Mouse (Mus musculus): ENCODE results near the gene Lnpk. TPM values are rescaled to one million over a fixed set of nuclear protein-coding genes. Genes with fewer than 3 reads are reported as not detected.
A peak's percentile ranks its signal among the peaks of the same experiment; 100 is the strongest.

Lnpk gene
- 26.5 and 35.1 TPM in 2 replicates for polyA plus RNA-seq (2016; fragmentation: Nextera tagmentation; extraction: Ambion mirVana)

- Histone ChIP-seq H3K36me3 (no peaks in the 10 kb centered on the region), H3K4me3 (peak within 1 kb of the TSS; percentile 98), H3K4me1 (peaks cover 17% of the 10 kb centered on the region), H3K27ac (peak within 1 kb of the TSS; percentile 94), H3K9me3 (replicated peaks) (no peaks in the 10 kb centered on the region), H3K27me3 (ENCODE audit: low read depth, poor library complexity, severe bottlenecking) (no peaks in the 10 kb centered on the region)
- peak; percentile 96 for DNase-seq (ENCODE audit: low spot score)
- WGBS = under 1% methylated on average over 34 of the region's 34 CpGs
These were observed at the start of gene Lnpk for GRCm38 (mm10) chr2:74578843-74579489. Lnpk (minus strand) TSS chr2:74579435.

GRCm38 (mm10) chr2:74620368-74620767 is 41.1 kb upstream of the Lnpk start:
- no peaks in the 10 kb centered on the region for H3K36me3 ChIP-seq
- no peak for DNase-seq (ENCODE audit: low spot score)
- H3K4me1 ChIP-seq = peaks cover 33% of the 10 kb centered on the region
- H3K27me3 ChIP-seq (ENCODE audit: low read depth, poor library complexity, severe bottlenecking) = peaks cover 33% of the 10 kb centered on the region
- H3K27ac ChIP-seq = peak overlapping the region; percentile 46; the same call in 1 of the 2 replicates
- WGBS = 77% methylated on average over 10 of the region's 10 CpGs
- H3K4me3 ChIP-seq = no peak overlapping the region
- no peaks in the 10 kb centered on the region for H3K9me3 ChIP-seq (replicated peaks)

GRCm38 (mm10) chr2:74619676-74620246 is 40.5 kb upstream of the Lnpk start:
- WGBS = 76% methylated on average over 3 of the region's 3 CpGs
- no peak for DNase-seq (ENCODE audit: low spot score)
- H3K36me3 ChIP-seq = no peaks in the 10 kb centered on the region
- peaks cover 33% of the 10 kb centered on the region for H3K4me1 ChIP-seq
- no peak overlapping the region for H3K27ac ChIP-seq
- no peaks in the 10 kb centered on the region for H3K9me3 ChIP-seq (replicated peaks)
- H3K27me3 ChIP-seq (ENCODE audit: low read depth, poor library complexity, severe bottlenecking) = peaks cover 31% of the 10 kb centered on the region
- H3K4me3 ChIP-seq = no peak overlapping the region

- no peaks in the 10 kb centered on the region for H3K36me3 ChIP-seq
- no peak for DNase-seq (ENCODE audit: low spot score)
- WGBS = 55% methylated on average over 9 of the region's 9 CpGs
These were observed 38.5 kb upstream of the Lnpk start for GRCm38 (mm10) chr2:74617706-74618105.

GRCm38 (mm10) chr2:74611406-74611805 is 32.2 kb upstream of the Lnpk start:
- H3K27me3 ChIP-seq (ENCODE audit: low read depth, poor library complexity, severe bottlenecking) = peaks cover 6% of the 10 kb centered on the region
- H3K9me3 ChIP-seq (replicated peaks) = no peaks in the 10 kb centered on the region
- no peak for DNase-seq (ENCODE audit: low spot score)
- no peaks in the 10 kb centered on the region for H3K36me3 ChIP-seq
- H3K27ac ChIP-seq = no peak overlapping the region
- 94% methylated on average over 4 of the region's 4 CpGs for WGBS
- H3K4me3 ChIP-seq = no peak overlapping the region
- no peaks in the 10 kb centered on the region for H3K4me1 ChIP-seq

More at GRCm38 (mm10) chr2:74617706-74618105, 38.5 kb upstream of the Lnpk start:
- no peak overlapping the region for H3K4me3 ChIP-seq
- no peak overlapping the region for H3K27ac ChIP-seq
- H3K27me3 ChIP-seq (ENCODE audit: low read depth, poor library complexity, severe bottlenecking) = peaks cover 24% of the 10 kb centered on the region
- H3K9me3 ChIP-seq (replicated peaks) = no peaks in the 10 kb centered on the region
- peaks cover 33% of the 10 kb centered on the region for H3K4me1 ChIP-seq

- H3K4me1 ChIP-seq = no peaks in the 10 kb centered on the region
- H3K27me3 ChIP-seq (ENCODE audit: low read depth, poor library complexity, severe bottlenecking) = no peaks in the 10 kb centered on the region
- DNase-seq (ENCODE audit: low spot score) = no peak
- no peaks in the 10 kb centered on the region for H3K9me3 ChIP-seq (replicated peaks)
- H3K4me3 ChIP-seq = no peak overlapping the region
- no peak overlapping the region for H3K27ac ChIP-seq
- H3K36me3 ChIP-seq = no peaks in the 10 kb centered on the region
These were observed 30.1 kb upstream of the Lnpk start for GRCm38 (mm10) chr2:74609350-74609749.

GRCm38 (mm10) chr2:74606087-74606760 is 27.0 kb upstream of the Lnpk start:
- Histone ChIP-seq H3K36me3 (no peaks in the 10 kb centered on the region), H3K4me3 (no peak overlapping the region), H3K27ac (no peak overlapping the region), H3K9me3 (replicated peaks) (no peaks in the 10 kb centered on the region), H3K27me3 (ENCODE audit: low read depth, poor library complexity, severe bottlenecking) (no peaks in the 10 kb centered on the region), H3K4me1 (peaks cover 10% of the 10 kb centered on the region; the same call in 1 of the 2 replicates)
- 83% methylated on average over 5 of the region's 5 CpGs for WGBS
- DNase-seq (ENCODE audit: low spot score) = no peak

- Histone ChIP-seq H3K9me3 (replicated peaks) (no peaks in the 10 kb centered on the region), H3K4me3 (no peak overlapping the region), H3K27me3 (ENCODE audit: low read depth, poor library complexity, severe bottlenecking) (0 out of 2 replicates have a peak, but pooled peaks cover 6% of the 10 kb centered on the region), H3K4me1 (peaks cover 10% of the 10 kb centered on the region; the same call in 1 of the 2 replicates), H3K36me3 (no peaks in the 10 kb centered on the region), H3K27ac (no peak overlapping the region)
- DNase-seq (ENCODE audit: low spot score) = no peak
- WGBS = 48% methylated on average over 3 of the region's 3 CpGs
These were observed 24.8 kb upstream of the Lnpk start for GRCm38 (mm10) chr2:74604011-74604410.

GRCm38 (mm10) chr2:74602483-74602882 is 23.2 kb upstream of the Lnpk start:
- Histone ChIP-seq H3K27ac (no peak overlapping the region), H3K4me3 (no peak overlapping the region), H3K4me1 (peaks cover 10% of the 10 kb centered on the region; the same call in 1 of the 2 replicates), H3K27me3 (ENCODE audit: low read depth, poor library complexity, severe bottlenecking) (0 out of 2 replicates have a peak, but pooled peaks cover 6% of the 10 kb centered on the region), H3K9me3 (replicated peaks) (no peaks in the 10 kb centered on the region), H3K36me3 (no peaks in the 10 kb centered on the region)
- DNase-seq (ENCODE audit: low spot score) = no peak
- WGBS = 83% methylated on average over 5 of the region's 5 CpGs

GRCm38 (mm10) chr2:74597169-74597568 is 17.9 kb upstream of the Lnpk start:
- Histone ChIP-seq H3K4me1 (peaks cover 6% of the 10 kb centered on the region; the same call in 1 of the 2 replicates), H3K27ac (no peak overlapping the region), H3K36me3 (no peaks in the 10 kb centered on the region), H3K4me3 (no peak overlapping the region), H3K9me3 (replicated peaks) (no peaks in the 10 kb centered on the region), H3K27me3 (ENCODE audit: low read depth, poor library complexity, severe bottlenecking) (0 out of 2 replicates have a peak, but pooled peaks cover 6% of the 10 kb centered on the region)
- 83% methylated on average over 3 of the region's 3 CpGs for WGBS
- DNase-seq (ENCODE audit: low spot score) = no peak

GRCm38 (mm10) chr2:74596094-74596493 is 16.9 kb upstream of the Lnpk start:
- Histone ChIP-seq H3K9me3 (replicated peaks) (no peaks in the 10 kb centered on the region), H3K27me3 (ENCODE audit: low read depth, poor library complexity, severe bottlenecking) (0 out of 2 replicates have a peak, but pooled peaks cover 6% of the 10 kb centered on the region), H3K4me3 (no peak overlapping the region), H3K27ac (no peak overlapping the region), H3K4me1 (no peaks in the 10 kb centered on the region), H3K36me3 (no peaks in the 10 kb centered on the region)
- no peak for DNase-seq (ENCODE audit: low spot score)

GRCm38 (mm10) chr2:74578146-74578842 is 941 bp downstream of the Lnpk start:
- peaks cover 17% of the 10 kb centered on the region for H3K4me1 ChIP-seq
- peak; percentile 51 for DNase-seq (ENCODE audit: low spot score)
- peak overlapping the region; percentile 94 for H3K27ac ChIP-seq
- H3K9me3 ChIP-seq (replicated peaks) = no peaks in the 10 kb centered on the region
- no peaks in the 10 kb centered on the region for H3K27me3 ChIP-seq (ENCODE audit: low read depth, poor library complexity, severe bottlenecking)
- peak overlapping the region; percentile 98 for H3K4me3 ChIP-seq
- under 1% methylated on average over 55 of the region's 55 CpGs for WGBS
- H3K36me3 ChIP-seq = no peaks in the 10 kb centered on the region
